ENCODE assay signal across 8 mouse cellular contexts in genomic region chr7:44974383-44975116, GRCm38 (mm10). TPM values are rescaled to one million over a fixed set of nuclear protein-coding genes. Genes with fewer than 3 reads are reported as not detected.
DNase-seq lines count a peak whose midpoint lies in the region; ATAC-seq lines count a peak whose summit lies in the region.

Cpt1c (minus strand) TSS chr7:44974851.

- peaks cover 50% of the 10 kb centered on the region for H3K4me1 ChIP-seq in hindbrain, embryonic 13.5 days (replicated peaks)

- under 1% methylated on average over 22 of the region's 22 CpGs for WGBS in hindbrain, embryonic 13.5 days

- peaks cover 43% of the 10 kb centered on the region for H3K36me3 ChIP-seq in hindbrain, embryonic 13.5 days

- peak within 1 kb of the TSS; percentile 82 for H3K9ac ChIP-seq in hindbrain, embryonic 13.5 days

- H3K4me3 ChIP-seq in hindbrain, embryonic 13.5 days, result peak within 1 kb of the TSS; percentile 56

- no peaks in the 10 kb centered on the region for H3K27me3 ChIP-seq in hindbrain, embryonic 13.5 days

- H3K9me3 ChIP-seq in hindbrain, embryonic 13.5 days, result no peaks in the 10 kb centered on the region

- H3K4me2 ChIP-seq in hindbrain, embryonic 13.5 days, result peak within 1 kb of the TSS; percentile 91

- DNase-seq in adrenal gland, adult (ENCODE audit: inconsistent age in 2 of 2, low spot score in 1 of 2), result peak; percentile 87 to 93
- DNase-seq in frontal cortex, postnatal 36 days (ENCODE audit: low spot score in 2 of 2), result peak; percentile 86 to 90
- DNase-seq in layer of hippocampus, postnatal 36 days, result peak; percentile 87
- peak; percentile 92 for DNase-seq in lung, postnatal 10 days
- peak; percentile 71 for DNase-seq in retina, postnatal 7 days (ENCODE audit: low read depth, low spot score)
- DNase-seq in thymus, postnatal 25 days, result no peak

- peak within 1 kb of the TSS; percentile 98 for H3K27ac ChIP-seq in hindbrain, embryonic 13.5 days

- peak; percentile 45; the same call in 1 of the 2 replicates for ATAC-seq in common myeloid progenitor, adult 5-6 weeks (replicated peaks; ENCODE audit: low read depth, poor library complexity, severe bottlenecking)
- ATAC-seq in hindbrain, embryonic 13.5 days (ENCODE audit: low FRiP score), result peak; percentile 58

RNA-seq across cellular contexts. Expression of gene Cpt1c, which starts in this region (rescaled TPM):
- total RNA-seq in common myeloid progenitor, adult 5-6 weeks (2017), result 0.23 and 1.2 TPM in 2 replicates
- polyA plus RNA-seq in hindbrain, embryonic 13.5 days (2015; fragmentation: Nextera tagmentation; extraction: Ambion mirVana), result 52.2 and 56.3 TPM in 2 replicates
- 100 to 1,000 TPM; 131 to 137 TPM for total RNA-seq in layer of hippocampus, postnatal 36 days (2021)

Comparison
In these comparisons a context has a peak if more than half of its experiments do, and no peak if none do; other contexts are left out.
1. RNA of gene Cpt1c (total RNA-seq): 131 to 137 TPM in layer of hippocampus, postnatal 36 days; 0.23 to 1.2 TPM in common myeloid progenitor, adult 5-6 weeks; every median in the first group is over 10 times any median in the second.